Mouse (Mus musculus) intestine, embryonic 15.5 days (tissue): ENCODE measurements around the gene Abl2. TPM values are rescaled to one million over a fixed set of nuclear protein-coding genes. Genes with fewer than 3 reads are reported as not detected.
A peak's percentile ranks its signal among the peaks of the same experiment; 100 is the strongest.

Experiments
- ATAC-seq: fragments of 200-750 bp; cut with Nextera tagmentation; 2 replicates; pipeline ENCODE4 v1.8.0; 2017; ENCODE audit warnings: moderate TSS enrichment, moderate library complexity
- H3K27ac ChIP-seq: fragments of 300-500 bp; sonication (generic); 2 replicates; pipeline ENCODE4 v1.5.1; 2015; ENCODE audit warnings: mild to moderate bottlenecking, inconsistent platforms
- H3K27me3 ChIP-seq: fragments of 300-500 bp; sonication (generic); replicated peaks from 2 replicates; pipeline ENCODE4 v1.6.1; 2015; ENCODE audit warnings: inconsistent platforms
- H3K36me3 ChIP-seq: fragments of 300-500 bp; sonication (generic); 2 replicates; pipeline ENCODE4 v1.6.1; 2015; ENCODE audit warnings: inconsistent platforms
- H3K4me1 ChIP-seq: fragments of 300-500 bp; sonication (generic); replicated peaks from 2 replicates; pipeline ENCODE4 v1.6.1; 2015; ENCODE audit warnings: inconsistent platforms
- H3K4me2 ChIP-seq: fragments of 300-500 bp; sonication (generic); replicated peaks from 2 replicates; pipeline ENCODE4 v1.6.1; 2015; ENCODE audit warnings: mild to moderate bottlenecking, inconsistent platforms
- H3K4me3 ChIP-seq: fragments of 300-500 bp; sonication (generic); replicated peaks from 2 replicates; pipeline ENCODE4 v1.5.1; 2015; ENCODE audit warnings: inconsistent platforms
- H3K9ac ChIP-seq: fragments of 300-500 bp; sonication (generic); 2 replicates; pipeline ENCODE4 v1.6.1; 2015; ENCODE audit warnings: inconsistent platforms
- H3K9me3 ChIP-seq: fragments of 300-500 bp; sonication (generic); 2 replicates; pipeline ENCODE4 v1.6.1; 2016; ENCODE audit warnings: inconsistent platforms
- WGBS: fragments of 180-500 bp; shearing (Covaris S2); methylation state at CpG from one replicate; pipeline ENCODE4 v1.1.7; 2015; 5-methylcytosine and 5-hydroxymethylcytosine counted together
- polyA plus RNA-seq: library from polyadenylated mRNA; unstranded; fragments of >200 nt; fragmentation: Nextera tagmentation; extraction: Ambion mirVana; gene quantifications from 2 replicates; pipeline ENCODE4 v1.2.1, GENCODE M21; 2015

The Abl2 gene
- polyA plus RNA-seq, 1 experiment from 2014 or later, result 2.6 TPM

DNA sequence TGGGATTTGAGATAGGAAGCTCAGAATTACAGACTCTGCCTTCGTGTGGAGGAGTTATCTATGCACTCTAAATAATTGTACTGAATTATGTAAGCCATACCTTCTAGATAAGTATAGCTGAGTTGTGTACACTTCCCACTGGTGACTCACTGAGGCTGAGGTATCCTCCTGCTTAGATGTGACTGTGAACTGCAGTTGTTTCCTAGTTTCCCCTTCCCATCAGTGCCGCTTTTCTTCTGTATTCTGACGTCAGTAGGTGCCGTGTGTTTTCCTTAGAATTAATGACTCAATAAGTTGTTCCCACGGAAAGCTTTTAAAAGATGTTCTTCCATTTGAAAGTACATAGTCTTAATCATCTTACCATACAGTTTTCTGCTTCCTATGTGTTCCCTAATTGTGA, 34.7 kb downstream of the Abl2 start:
- H3K4me3 ChIP-seq, result no peak overlapping the region
- H3K4me1 ChIP-seq, result no peaks in the 10 kb centered on the region
- no peaks in the 10 kb centered on the region for H3K9me3 ChIP-seq
- no peak for ATAC-seq
- no peak overlapping the region for H3K4me2 ChIP-seq
- no peaks in the 10 kb centered on the region for H3K36me3 ChIP-seq
- no peak overlapping the region for H3K27ac ChIP-seq
- no peaks in the 10 kb centered on the region for H3K27me3 ChIP-seq
- H3K9ac ChIP-seq, result no peak overlapping the region
- 74% methylated on average over 5 of the region's 5 CpGs for WGBS

DNA sequence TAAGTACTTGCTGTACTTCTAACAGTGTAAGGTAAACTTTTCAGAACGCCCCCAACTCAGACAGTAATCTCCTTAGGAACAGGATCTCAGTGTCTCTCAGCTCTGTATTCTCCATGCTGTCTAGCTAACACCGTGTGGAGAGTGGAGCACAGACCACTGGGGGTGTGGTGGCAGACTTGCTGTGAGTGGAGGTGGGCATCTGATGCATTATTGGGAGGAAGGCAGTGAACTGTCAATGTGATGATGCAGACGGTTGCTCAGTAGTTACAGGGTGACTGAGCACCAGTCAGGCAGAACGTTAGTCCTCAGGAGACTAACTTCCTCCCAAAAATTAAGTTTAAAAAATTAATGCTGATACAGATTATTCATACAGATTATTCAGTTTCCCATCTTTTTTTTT, 38.5 kb downstream of the Abl2 start:
- Histone ChIP-seq H3K4me2 (no peak overlapping the region), H3K27me3 (no peaks in the 10 kb centered on the region), H3K27ac (no peak overlapping the region), H3K4me3 (no peak overlapping the region), H3K9me3 (no peaks in the 10 kb centered on the region), H3K36me3 (no peaks in the 10 kb centered on the region), H3K4me1 (no peaks in the 10 kb centered on the region), H3K9ac (no peak overlapping the region)
- 93% methylated on average over 4 of the region's 4 CpGs for WGBS
- ATAC-seq, result no peak

DNA sequence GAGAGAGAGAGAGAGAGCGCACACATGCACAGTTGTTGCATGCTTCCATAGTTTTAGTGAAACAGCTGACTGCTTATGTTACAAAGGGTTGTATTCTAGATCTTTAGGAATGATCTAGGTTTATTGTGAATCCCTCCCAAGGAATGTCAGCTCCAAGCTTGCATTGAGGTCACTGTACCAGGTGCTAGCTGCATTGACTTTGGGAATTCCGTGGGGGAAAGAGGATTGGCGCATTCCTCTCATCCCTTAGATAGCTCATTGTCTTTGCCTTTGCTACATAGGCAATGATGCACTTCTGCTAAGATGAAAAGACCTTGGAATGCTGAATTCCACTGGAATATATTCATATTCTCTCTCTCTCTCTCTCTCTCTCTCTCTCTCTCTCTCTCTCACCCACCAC, 44.0 kb downstream of the Abl2 start:
- H3K4me1 ChIP-seq, result 0 out of 2 replicates have a peak, but pooled peaks cover 7% of the 10 kb centered on the region
- 78% methylated on average over 3 of the region's 3 CpGs for WGBS
- H3K27me3 ChIP-seq, result no peaks in the 10 kb centered on the region
- H3K4me3 ChIP-seq, result no peak overlapping the region
- no peak overlapping the region for H3K9ac ChIP-seq
- no peaks in the 10 kb centered on the region for H3K36me3 ChIP-seq
- no peaks in the 10 kb centered on the region for H3K9me3 ChIP-seq
- no peak overlapping the region for H3K27ac ChIP-seq
- H3K4me2 ChIP-seq, result no peak overlapping the region
- ATAC-seq, result no peak

DNA sequence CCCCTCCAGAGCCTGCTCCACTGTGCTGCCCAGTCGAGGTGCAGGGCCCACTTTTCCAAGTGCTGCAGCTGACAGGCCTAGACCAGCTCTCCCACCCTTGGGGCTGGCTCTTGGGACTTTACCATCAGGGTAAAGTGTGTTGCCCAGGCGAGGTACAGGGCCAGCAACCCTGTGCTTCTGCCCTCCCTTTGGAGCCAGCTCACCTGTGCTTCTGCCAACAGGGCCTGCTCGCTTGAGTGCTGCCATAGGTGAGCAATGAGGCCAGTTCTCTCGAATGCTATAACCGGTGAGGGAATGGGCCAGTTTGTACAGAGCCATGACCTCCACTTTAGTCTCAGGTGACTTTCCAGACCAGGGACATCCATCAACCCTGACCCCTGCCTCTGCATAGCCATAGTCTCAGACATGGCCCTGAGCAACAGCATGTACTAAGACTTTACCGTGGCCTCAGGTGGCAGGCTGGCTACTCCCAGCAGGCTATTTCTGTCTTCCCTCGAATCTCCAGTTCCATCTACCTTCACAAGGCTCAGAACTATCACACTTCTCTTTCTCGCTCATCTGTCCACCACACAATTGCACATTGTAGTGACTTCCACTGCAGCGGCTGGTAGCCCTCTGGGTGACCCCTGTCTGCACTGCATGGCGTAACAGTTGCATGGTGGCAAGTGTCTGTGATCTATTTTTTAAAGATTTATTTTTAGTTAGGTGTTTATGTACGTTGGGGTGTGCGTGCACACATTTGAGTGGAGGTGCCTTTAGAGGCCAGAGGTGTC, 46.7 kb downstream of the Abl2 start:
- Histone ChIP-seq H3K27me3 (no peaks in the 10 kb centered on the region), H3K9me3 (no peaks in the 10 kb centered on the region), H3K9ac (no peak overlapping the region), H3K4me3 (no peak overlapping the region), H3K4me2 (no peak overlapping the region), H3K27ac (no peak overlapping the region), H3K4me1 (0 out of 2 replicates have a peak, but pooled peaks cover 7% of the 10 kb centered on the region), H3K36me3 (no peaks in the 10 kb centered on the region)
- no peak for ATAC-seq
- WGBS, result 71% methylated on average over 12 of the region's 12 CpGs

DNA sequence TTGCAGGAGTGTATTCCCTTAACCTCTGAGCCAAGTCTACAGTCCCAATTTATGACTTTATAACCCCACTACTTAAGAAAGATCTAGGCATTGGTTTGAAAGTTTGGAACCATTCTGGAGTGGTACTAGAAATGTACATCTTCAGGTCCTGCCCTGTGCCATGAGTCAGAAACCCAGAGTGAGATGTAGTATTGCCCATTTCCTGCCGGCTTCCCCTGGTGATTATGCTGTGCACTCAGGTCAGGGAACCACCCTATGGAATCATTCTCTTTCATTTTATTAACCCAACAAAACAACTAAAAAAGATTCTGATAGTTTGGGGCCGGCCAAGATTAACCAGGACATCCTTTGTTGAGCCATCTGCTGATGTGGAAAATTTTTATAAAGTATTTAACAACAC, 47.4 kb downstream of the Abl2 start:
- WGBS, result 85% methylated on average over 2 of the region's 2 CpGs
- Histone ChIP-seq H3K9ac (no peak overlapping the region), H3K27ac (no peak overlapping the region), H3K36me3 (no peaks in the 10 kb centered on the region), H3K27me3 (no peaks in the 10 kb centered on the region), H3K4me1 (0 out of 2 replicates have a peak, but pooled peaks cover 7% of the 10 kb centered on the region), H3K9me3 (no peaks in the 10 kb centered on the region), H3K4me2 (no peak overlapping the region), H3K4me3 (no peak overlapping the region)
- no peak for ATAC-seq

DNA sequence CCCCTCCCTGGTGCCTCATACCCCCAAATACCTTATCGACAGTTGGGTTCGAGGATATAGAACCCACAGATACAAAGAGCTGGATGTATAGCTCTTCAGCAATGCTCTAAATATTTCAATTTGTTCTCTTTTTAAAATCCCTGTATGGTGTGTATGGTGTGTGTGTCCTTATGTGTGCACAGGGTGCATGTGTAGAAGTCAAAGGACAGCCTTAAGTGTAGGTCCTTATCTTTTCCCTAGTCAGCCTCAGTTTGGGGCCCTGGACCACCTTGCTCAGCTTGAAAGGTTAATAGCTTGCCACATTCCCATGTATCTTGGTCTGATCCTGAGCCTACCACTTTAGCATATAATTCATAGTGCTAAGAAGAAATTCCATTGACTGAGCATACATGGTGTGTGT, 49.9 kb downstream of the Abl2 start:
- ATAC-seq, result no peak
- no peak overlapping the region for H3K4me2 ChIP-seq
- 87% methylated on average over 2 of the region's 2 CpGs for WGBS
- H3K9me3 ChIP-seq, result no peaks in the 10 kb centered on the region
- H3K27me3 ChIP-seq, result no peaks in the 10 kb centered on the region
- no peak overlapping the region for H3K9ac ChIP-seq
- H3K36me3 ChIP-seq, result no peaks in the 10 kb centered on the region
- H3K27ac ChIP-seq, result no peak overlapping the region
- H3K4me3 ChIP-seq, result no peak overlapping the region
- 0 out of 2 replicates have a peak, but pooled peaks cover 7% of the 10 kb centered on the region for H3K4me1 ChIP-seq

DNA sequence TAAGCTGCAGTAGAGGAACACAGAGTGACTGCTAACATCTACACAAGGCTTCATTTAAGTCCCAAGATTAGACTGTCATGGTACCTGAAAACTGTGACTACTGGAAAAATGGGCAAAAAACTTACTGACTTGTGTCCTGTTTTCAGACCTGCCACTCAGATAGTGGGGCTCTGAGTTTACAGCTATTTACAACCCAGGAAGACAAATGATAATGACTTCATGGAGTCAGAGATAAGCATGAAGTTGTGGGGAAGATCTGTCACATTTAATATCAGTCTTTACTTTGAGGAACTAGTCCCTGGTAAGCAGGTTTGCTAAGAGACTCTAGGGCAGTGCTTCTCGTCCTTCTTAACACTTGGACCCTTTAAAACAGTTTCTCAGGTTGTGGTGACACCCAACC, 51.7 kb downstream of the Abl2 start:
- Histone ChIP-seq H3K27ac (no peak overlapping the region), H3K4me1 (peaks cover 11% of the 10 kb centered on the region), H3K9me3 (no peaks in the 10 kb centered on the region), H3K27me3 (no peaks in the 10 kb centered on the region), H3K4me3 (no peak overlapping the region), H3K9ac (no peak overlapping the region), H3K36me3 (no peaks in the 10 kb centered on the region), H3K4me2 (no peak overlapping the region)
- ATAC-seq, result no peak
- 72% methylated on average over 1 of the region's 1 CpGs for WGBS

DNA sequence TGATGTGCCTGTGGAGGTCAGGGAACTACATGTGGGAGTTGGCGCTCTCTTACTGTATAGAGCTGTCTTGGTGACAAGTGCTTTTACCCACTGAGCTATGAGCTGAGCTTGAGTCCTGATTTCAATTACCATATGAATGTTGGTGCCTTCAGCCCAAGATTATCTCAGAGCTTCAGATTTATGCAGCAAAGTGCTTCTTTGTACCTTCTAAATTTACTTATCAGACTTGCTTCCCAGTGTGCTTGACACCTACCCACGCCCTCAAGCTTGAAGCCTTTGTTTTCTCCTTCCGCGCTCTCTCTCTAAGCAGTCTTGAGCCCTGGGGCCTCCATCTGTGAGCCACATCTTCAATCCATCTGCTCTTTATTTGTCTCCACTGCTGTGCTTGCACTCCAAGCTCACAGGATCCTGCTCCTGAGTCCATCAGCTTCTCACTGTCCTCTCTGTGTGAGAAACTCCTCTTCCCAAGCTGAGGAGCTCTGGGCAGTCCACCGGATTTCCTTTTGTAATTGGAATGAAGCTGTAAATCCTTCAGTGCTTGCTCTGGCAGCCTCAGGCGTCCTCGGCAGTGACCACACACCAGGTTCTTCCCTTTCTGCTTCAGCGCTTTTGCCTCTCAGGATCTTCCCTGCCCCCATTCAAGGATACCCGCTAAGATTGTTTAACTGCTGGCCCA, 55.4 kb downstream of the Abl2 start:
- 36% methylated on average over 9 of the region's 9 CpGs for whole genome bisulfite sequencing
- Histone ChIP-seq H3K4me2 (no peak overlapping the region), H3K27ac (peak overlapping the region; percentile 32; the same call in 1 of the 2 replicates), H3K36me3 (no peaks in the 10 kb centered on the region), H3K27me3 (no peaks in the 10 kb centered on the region), H3K9ac (no peak overlapping the region), H3K4me1 (peaks cover 19% of the 10 kb centered on the region), H3K4me3 (no peak overlapping the region), H3K9me3 (no peaks in the 10 kb centered on the region)
- no peak for ATAC-seq

DNA sequence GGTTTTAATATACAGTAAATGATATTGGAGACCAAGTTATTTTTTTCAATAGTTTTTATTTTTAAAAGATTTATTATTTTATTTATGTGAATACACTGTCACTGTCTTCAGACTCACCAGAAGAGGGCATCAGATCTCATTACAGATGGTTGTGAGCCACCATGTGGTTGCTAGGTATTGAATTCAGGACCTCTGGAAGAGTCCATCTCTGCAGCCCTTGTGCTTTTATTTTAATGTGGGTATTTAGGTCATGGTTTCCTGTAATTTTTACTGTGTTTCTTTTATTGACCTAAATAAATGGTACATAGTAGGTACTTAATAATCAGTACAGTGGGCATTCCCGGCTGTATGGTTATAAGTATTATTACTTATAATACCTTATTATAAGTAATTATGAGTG, 56.1 kb downstream of the Abl2 start:
- Histone ChIP-seq H3K9me3 (no peaks in the 10 kb centered on the region), H3K36me3 (no peaks in the 10 kb centered on the region), H3K4me2 (no peak overlapping the region), H3K27ac (no peak overlapping the region), H3K27me3 (no peaks in the 10 kb centered on the region), H3K4me3 (no peak overlapping the region), H3K9ac (no peak overlapping the region), H3K4me1 (peaks cover 19% of the 10 kb centered on the region)
- ATAC-seq, result no peak
- WGBS, result 86% methylated on average over 1 of the region's 1 CpGs

DNA sequence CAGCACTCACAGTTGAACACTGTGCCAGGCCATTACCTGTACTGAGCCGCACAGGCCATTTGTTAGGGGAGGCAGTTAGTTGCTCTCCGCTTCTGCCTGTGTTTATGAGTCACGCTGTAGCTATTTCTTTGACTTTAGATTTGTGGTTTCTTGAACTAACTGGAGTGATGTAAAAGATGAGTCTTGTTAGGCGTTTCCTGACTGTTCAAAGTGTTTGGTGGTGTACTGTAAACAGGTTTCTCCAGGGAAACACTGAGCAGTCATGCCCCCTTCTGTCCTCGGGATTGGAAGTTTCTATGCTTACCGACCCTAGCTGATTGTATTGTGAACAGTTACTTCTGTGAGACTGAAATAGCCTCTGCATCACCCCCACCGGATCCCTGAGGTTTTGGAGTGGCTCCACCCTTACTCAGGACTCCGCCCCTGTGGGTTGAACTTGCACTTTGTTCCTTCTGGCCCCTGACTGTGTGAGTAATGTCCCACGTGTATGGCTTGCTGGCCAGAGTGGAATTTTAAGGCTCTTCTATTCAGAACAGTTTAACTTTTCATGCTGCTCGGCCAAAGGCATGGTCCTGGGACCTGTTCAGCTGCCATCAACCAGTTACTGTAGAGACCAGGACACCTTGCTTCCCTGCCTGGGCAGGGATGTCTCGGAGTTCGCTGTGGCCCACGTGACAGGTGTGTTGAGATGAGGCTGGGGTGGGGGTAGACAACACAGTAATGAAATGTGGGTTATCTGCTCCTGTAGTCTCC, 57.0 kb downstream of the Abl2 start:
- Histone ChIP-seq H3K4me1 (peaks cover 19% of the 10 kb centered on the region), H3K4me3 (peak overlapping the region; percentile 15; the same call in 1 of the 2 replicates), H3K4me2 (peak overlapping the region; percentile 51), H3K9ac (no peak overlapping the region), H3K27me3 (no peaks in the 10 kb centered on the region), H3K36me3 (no peaks in the 10 kb centered on the region), H3K9me3 (no peaks in the 10 kb centered on the region), H3K27ac (peak overlapping the region; percentile 33)
- peak; percentile 94 for ATAC-seq
- WGBS, result 17% methylated on average over 13 of the region's 13 CpGs

DNA sequence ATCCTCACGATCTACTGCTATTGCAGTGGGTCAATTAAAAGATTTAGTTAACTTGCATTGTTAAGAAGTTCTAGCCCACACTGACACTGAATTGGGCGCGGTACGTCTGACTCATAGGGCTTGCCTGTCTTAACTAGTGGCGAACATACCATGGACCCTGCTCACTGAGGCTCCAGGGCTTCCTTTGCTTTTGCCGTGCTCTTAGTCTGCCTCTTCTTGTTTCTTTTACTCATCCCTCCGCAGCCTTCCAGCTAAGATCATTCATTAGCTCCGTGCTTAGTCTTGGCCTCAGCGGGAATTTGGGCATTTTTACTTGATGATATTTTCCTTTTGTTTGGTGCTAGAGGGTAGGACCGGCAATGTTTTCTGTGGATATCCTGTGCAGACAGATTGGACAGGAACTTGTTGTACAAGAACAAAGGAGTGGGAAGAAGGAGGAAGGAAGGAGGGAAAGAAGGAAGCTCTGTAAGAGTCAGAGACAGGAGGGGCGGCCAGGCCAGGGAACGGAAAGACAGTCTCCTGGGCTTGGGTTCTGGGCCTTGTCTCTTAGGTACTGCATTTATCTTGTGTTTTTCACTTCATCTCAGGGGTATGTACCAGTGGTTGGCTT, 58.5 kb downstream of the Abl2 start:
- Histone ChIP-seq H3K9me3 (no peaks in the 10 kb centered on the region), H3K27ac (peak overlapping the region; percentile 20; the same call in 1 of the 2 replicates), H3K4me1 (peaks cover 19% of the 10 kb centered on the region), H3K36me3 (no peaks in the 10 kb centered on the region), H3K4me2 (peak overlapping the region; percentile 7; the same call in 1 of the 2 replicates), H3K9ac (no peak overlapping the region), H3K4me3 (no peak overlapping the region), H3K27me3 (no peaks in the 10 kb centered on the region)
- WGBS, result 49% methylated on average over 12 of the region's 12 CpGs
- 0 out of 2 replicates have a peak, but pooled peaks have one; percentile 34 for ATAC-seq

DNA sequence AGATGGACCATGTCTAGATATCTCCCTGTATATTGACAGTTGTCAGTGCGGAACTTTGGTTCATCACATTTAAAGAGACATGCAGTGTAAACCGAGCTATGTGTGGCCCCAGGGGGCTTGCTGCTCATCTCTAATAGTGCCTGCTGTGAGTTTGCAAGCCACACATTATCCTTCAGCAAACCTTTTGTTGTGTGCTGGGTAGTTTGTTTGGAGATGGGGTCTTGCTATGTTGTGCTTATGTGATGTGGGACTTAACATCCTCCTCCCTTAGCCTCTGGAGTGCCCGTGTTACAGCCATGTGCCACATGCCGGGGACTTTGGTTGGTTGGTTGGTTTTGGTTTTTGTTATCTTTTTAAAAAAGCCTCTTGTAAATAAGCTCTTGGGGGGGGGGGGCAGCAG, 59.2 kb downstream of the Abl2 start:
- Histone ChIP-seq H3K4me3 (no peak overlapping the region), H3K27me3 (no peaks in the 10 kb centered on the region), H3K27ac (no peak overlapping the region), H3K36me3 (no peaks in the 10 kb centered on the region), H3K9me3 (no peaks in the 10 kb centered on the region), H3K4me1 (peaks cover 19% of the 10 kb centered on the region), H3K9ac (no peak overlapping the region), H3K4me2 (no peak overlapping the region)
- ATAC-seq, result no peak
- 74% methylated on average over 4 of the region's 4 CpGs for WGBS
